Mouse (Mus musculus) large intestine, adult 2 months (tissue): ENCODE measurements around the gene Gm21732. TPM values are rescaled to one million over a fixed set of nuclear protein-coding genes. Genes with fewer than 3 reads are reported as not detected.
"Not testable (repeated sequence)": the region's sequence is repeated elsewhere in the genome, so short reads cannot be mapped to it uniquely, and the experiment has no call there.

Experiments
- DNase-seq: peaks from one replicate; pipeline ENCODE4 v3.0.0-alpha.2; 2012; ENCODE audit warnings: low read depth, low spot score
- WGBS: fragments of 180-500 bp; shearing (Covaris S2); methylation state at CpG from one replicate; pipeline ENCODE4 v1.1.7; 2018; 5-methylcytosine and 5-hydroxymethylcytosine counted together
- polyA plus RNA-seq: library from polyadenylated mRNA; depleted of rRNA; stranded (reverse); fragments of >200 nt; gene quantifications from 2 replicates; pipeline ENCODE4 v1.2.3, GENCODE M21; 2012; rRNA removed

The Gm21732 gene
- polyA plus RNA-seq, result not detected in 2 replicates

GRCm38 (mm10) chrY:38575591-38575990 is at the start of gene Gm21732:
Gene Gm21732 (minus strand): TSS chrY:38575691.
- DNase-seq, result not testable (repeated sequence)
- WGBS, result no CpG with 5 or more reads among the region's 2 CpGs

Other genes starting within 250 kb of the Gm21732 start
- not detected in 2 replicates for gene Gm20897, start 73.5 kb downstream of the Gm21732 start, polyA plus RNA-seq